Mouse (Mus musculus) G1E (cell line): Measurements from ENCODE around the gene Pam16. TPM values are rescaled to one million over a fixed set of nuclear protein-coding genes. Genes with fewer than 3 reads are reported as not detected.

ENCODE experiments used
- ATAC-seq: 2 replicates; pipeline ENCODE4 v1.8.0; 2016; ENCODE audit warnings: mild to moderate bottlenecking; ENCODE audit not compliant: insufficient number of reproducible peaks, poor library complexity, low FRiP score, severe bottlenecking; ENCODE audit errors: extremely low read depth
- DNase-seq: peaks from one replicate; pipeline ENCODE4 v3.0.0; 2012; ENCODE audit warnings: low spot score
- H3K27me3 ChIP-seq: 2 replicates; pipeline ENCODE4 v1.6.1; 2012; ENCODE audit warnings: mild to moderate bottlenecking, low read length, inconsistent platforms; ENCODE audit not compliant: insufficient read depth
- H3K36me3 ChIP-seq: replicated peaks from 2 replicates; pipeline ENCODE3; 2012; ENCODE audit warnings: mild to moderate bottlenecking, inconsistent platforms
- H3K4me1 ChIP-seq: 2 replicates; pipeline ENCODE4 v1.6.1; 2012; ENCODE audit warnings: low read depth, low read length, inconsistent platforms, mixed read lengths; ENCODE audit not compliant: insufficient read depth
- H3K4me3 ChIP-seq: 2 replicates; pipeline ENCODE4 v1.5.1; 2012; ENCODE audit warnings: low read depth, mild to moderate bottlenecking, inconsistent platforms, low read length, moderate library complexity, mixed read lengths
- H3K9me3 ChIP-seq: replicated peaks from 2 replicates; pipeline ENCODE4 v1.6.1; 2012; ENCODE audit warnings: inconsistent platforms
- CTCF ChIP-seq: IDR thresholded peaks from 2 replicates; pipeline ENCODE4 v1.5.1; 2012; ENCODE audit warnings: low read depth, low read length, inconsistent platforms, mixed read lengths
- GATA1 ChIP-seq: IDR thresholded peaks from 2 replicates; pipeline ENCODE4 v1.6.1; 2012; ENCODE audit warnings: borderline replicate concordance, low read length, inconsistent platforms, mixed read lengths
- GATA2 ChIP-seq: IDR thresholded peaks from 2 replicates; pipeline ENCODE4 v1.6.1; 2012; ENCODE audit warnings: low read depth, low read length, inconsistent platforms, borderline replicate concordance
- POLR2AphosphoS5 ChIP-seq: IDR thresholded peaks from 2 replicates; pipeline ENCODE4 v1.6.1; 2012; ENCODE audit warnings: low read depth, low read length, inconsistent platforms; ENCODE audit not compliant: insufficient replicate concordance
- TAL1 ChIP-seq: conservative IDR thresholded peaks from 2 replicates; pipeline ENCODE4 v1.6.1; 2012; ENCODE audit warnings: low read depth, low read length, inconsistent platforms, mixed read lengths
- polyA plus RNA-seq: library from polyadenylated mRNA; stranded (reverse); fragments of >175 nt; gene quantifications from 2 replicates; pipeline ENCODE4 v1.2.3, GENCODE M21; 2012
- total RNA-seq, 2 experiments: library from RNA; stranded (forward) in 1 of 2; stranded (reverse) in 1 of 2; fragments of 200-1000 nt in 1 of 2; fragments of >200 nt in 1 of 2; fragmentation: Nextera tagmentation in 1 of 2; gene quantifications; 2 replicates each; pipeline ENCODE4 v1.2.3; 2014 to 2017

Gene Pam16
- total and polyA plus RNA-seq, 3 experiments, result 35.3 to 65.3 (median 41.7) TPM

GRCm38 (mm10) chr16:4608532-4609059 is 16.2 kb downstream of the Pam16 start:
- no peak for DNase-seq
- H3K9me3 ChIP-seq, result no peaks in the 10 kb centered on the region
- ATAC-seq, result no peak
- TF ChIP-seq TAL1 (no peak), GATA2 (no peak), GATA1 (no peak), POLR2AphosphoS5 (no peak), CTCF (no peak)
- no peak overlapping the region for H3K4me3 ChIP-seq
- H3K4me1 ChIP-seq, result peaks cover 19% of the 10 kb centered on the region
- peaks cover 59% of the 10 kb centered on the region for H3K27me3 ChIP-seq
- H3K36me3 ChIP-seq, result peaks cover 5% of the 10 kb centered on the region

GRCm38 (mm10) chr16:4607818-4608531 is 16.8 kb downstream of the Pam16 start:
- TF ChIP-seq TAL1, result no peak
- peak; percentile 91 for TF ChIP-seq CTCF
- H3K36me3 ChIP-seq, result no peaks in the 10 kb centered on the region

GRCm38 (mm10) chr16:4606431-4607084 is 18.2 kb downstream of the Pam16 start:
- peaks cover 25% of the 10 kb centered on the region for H3K4me1 ChIP-seq
- TF ChIP-seq TAL1 (no peak), POLR2AphosphoS5 (no peak), CTCF (no peak), GATA2 (no peak)
- DNase-seq (no peak), ATAC-seq (no peak)
- peaks cover 73% of the 10 kb centered on the region for H3K27me3 ChIP-seq
- H3K9me3 ChIP-seq, result no peaks in the 10 kb centered on the region
- H3K4me3 ChIP-seq, result no peak overlapping the region
- H3K36me3 ChIP-seq, result no peaks in the 10 kb centered on the region

More at GRCm38 (mm10) chr16:4607818-4608531, 16.8 kb downstream of the Pam16 start:
- peak; percentile 65 for DNase-seq
- H3K4me3 ChIP-seq, result no peak overlapping the region
- no peaks in the 10 kb centered on the region for H3K9me3 ChIP-seq
- peak; percentile 49; the same call in 1 of the 2 replicates for ATAC-seq
- H3K27me3 ChIP-seq, result peaks cover 66% of the 10 kb centered on the region
- peaks cover 19% of the 10 kb centered on the region for H3K4me1 ChIP-seq

GRCm38 (mm10) chr16:4605514-4606131 is 19.2 kb downstream of the Pam16 start:
- DNase-seq (no peak), ATAC-seq (no peak)
- Histone ChIP-seq H3K4me1 (peaks cover 25% of the 10 kb centered on the region), H3K9me3 (no peaks in the 10 kb centered on the region), H3K4me3 (no peak overlapping the region), H3K36me3 (no peaks in the 10 kb centered on the region), H3K27me3 (peaks cover 72% of the 10 kb centered on the region)
- no peak for TF ChIP-seq POLR2AphosphoS5
- TF ChIP-seq CTCF, result no peak
- TF ChIP-seq GATA2, result no peak
- TF ChIP-seq GATA1, result no peak
- no peak for TF ChIP-seq TAL1

- H3K4me3 ChIP-seq, result no peak overlapping the region; the same call in 1 of the 2 replicates
- no peaks in the 10 kb centered on the region for H3K9me3 ChIP-seq
- no peak for TF ChIP-seq GATA1
- TF ChIP-seq CTCF, result no peak
- TF ChIP-seq GATA2, result no peak
- TF ChIP-seq TAL1, result no peak
- no peak for TF ChIP-seq POLR2AphosphoS5
- peaks cover 82% of the 10 kb centered on the region for H3K27me3 ChIP-seq
- DNase-seq (no peak), ATAC-seq (no peak)
- H3K4me1 ChIP-seq, result peaks cover 25% of the 10 kb centered on the region
- H3K36me3 ChIP-seq, result no peaks in the 10 kb centered on the region
Observed at GRCm38 (mm10) chr16:4604293-4604837, 20.4 kb downstream of the Pam16 start.

GRCm38 (mm10) chr16:4603453-4603837 is 21.3 kb downstream of the Pam16 start:
- H3K4me1 ChIP-seq, result peaks cover 23% of the 10 kb centered on the region

More at GRCm38 (mm10) chr16:4603453-4603837, 21.3 kb downstream of the Pam16 start:
- Histone ChIP-seq H3K27me3 (peaks cover 83% of the 10 kb centered on the region), H3K9me3 (no peaks in the 10 kb centered on the region), H3K36me3 (no peaks in the 10 kb centered on the region), H3K4me3 (no peak overlapping the region)
- no peak for TF ChIP-seq GATA1
- DNase-seq (no peak), ATAC-seq (no peak)
